Mouse (Mus musculus): Measurements from ENCODE around the gene Ucp1. TPM values are rescaled to one million over a fixed set of nuclear protein-coding genes. Genes with fewer than 3 reads are reported as not detected.

Gene Ucp1
- 0.05 and 0.08 TPM in 2 replicates for polyA plus RNA-seq (2012; rRNA removed)
- not detected in 2 replicates for polyA plus RNA-seq (2014; fragmentation: Nextera tagmentation; extraction: Ambion mirVana)

DNA sequence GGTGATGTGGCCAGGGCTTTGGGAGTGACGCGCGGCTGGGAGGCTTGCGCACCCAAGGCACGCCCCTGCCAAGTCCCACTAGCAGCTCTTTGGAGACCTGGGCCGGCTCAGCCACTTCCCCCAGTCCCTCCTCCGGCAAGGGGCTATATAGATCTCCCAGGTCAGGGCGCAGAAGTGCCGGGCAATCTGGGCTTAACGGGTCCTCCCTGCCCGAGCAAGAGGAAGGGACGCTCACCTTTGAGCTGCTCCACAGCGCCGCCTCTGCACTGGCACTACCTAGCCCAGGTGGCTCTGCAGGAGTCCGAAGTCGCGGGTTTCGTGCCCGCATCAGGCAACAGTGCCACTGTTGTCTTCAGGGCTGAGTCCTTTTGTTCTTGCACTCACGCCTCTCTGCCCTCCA is at the start of gene Ucp1:
Gene Ucp1 (plus strand): TSS at position 177 of the 400 bp plus-strand sequence.
- Histone ChIP-seq H3K27me3 (ENCODE audit: control insufficient read depth, insufficient read depth, low read length) (peaks cover 23% of the 10 kb centered on the region), H3K36me3 (ENCODE audit: control insufficient read depth, insufficient read depth, low read length) (no peaks in the 10 kb centered on the region), H3K27ac (replicated peaks; ENCODE audit: low read depth, low read length) (no peak within 1 kb of the TSS), H3K4me3 (replicated peaks; ENCODE audit: low read length) (peak within 1 kb of the TSS; percentile 26), H3K4me2 (replicated peaks; ENCODE audit: low read depth, low read length, severe bottlenecking) (peak within 1 kb of the TSS; percentile 38), H3K4me1 (ENCODE audit: control insufficient read depth, insufficient read depth, low read length) (no peaks in the 10 kb centered on the region), H3K9me3 (ENCODE audit: control insufficient read depth, low read length) (no peaks in the 10 kb centered on the region), H3K9ac (ENCODE audit: low read depth, low read length, severe bottlenecking) (no peak within 1 kb of the TSS)
- ATAC-seq (ENCODE audit: low FRiP score, low read depth) (no peak), DNase-seq (ENCODE audit: low spot score) (no peak)
- no peak for TF ChIP-seq POLR2A (IDR thresholded peaks at IDR 0.05; ENCODE audit: borderline replicate concordance, extremely low read depth, insufficient read depth, insufficient read length)
- 2% methylated on average over 20 of the region's 20 CpGs for WGBS

DNA sequence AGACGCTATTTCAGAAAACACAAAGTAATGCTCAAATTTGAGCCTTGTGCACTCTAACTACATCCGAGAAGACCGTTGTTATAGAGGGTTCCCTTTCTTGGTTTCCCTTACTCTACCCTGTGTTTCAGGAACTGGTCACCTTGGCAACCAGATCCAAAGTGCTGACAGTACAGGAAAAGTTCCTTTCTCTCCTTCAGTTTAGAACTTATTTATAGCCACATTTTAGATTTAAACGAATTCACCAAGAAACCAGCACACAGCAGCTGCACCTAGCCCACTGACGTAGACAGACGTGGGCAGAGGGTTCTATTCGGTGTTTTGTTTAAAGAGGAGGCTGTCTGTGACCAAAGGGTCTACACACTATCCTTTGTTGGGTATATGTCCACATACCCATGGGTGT is 46.0 kb upstream of the Ucp1 start:
- H3K4me1 ChIP-seq (ENCODE audit: control insufficient read depth, insufficient read depth, low read length), result no peaks in the 10 kb centered on the region
- ATAC-seq (ENCODE audit: low FRiP score, low read depth) (no peak), DNase-seq (ENCODE audit: low spot score) (no peak)
- H3K27me3 ChIP-seq (ENCODE audit: control insufficient read depth, insufficient read depth, low read length), result no peaks in the 10 kb centered on the region
- H3K27ac ChIP-seq (replicated peaks; ENCODE audit: low read depth, low read length), result no peak overlapping the region
- H3K4me3 ChIP-seq (replicated peaks; ENCODE audit: low read length), result no peak overlapping the region
- no peaks in the 10 kb centered on the region for H3K36me3 ChIP-seq (ENCODE audit: control insufficient read depth, insufficient read depth, low read length)
- TF ChIP-seq POLR2A (IDR thresholded peaks at IDR 0.05; ENCODE audit: borderline replicate concordance, extremely low read depth, insufficient read depth, insufficient read length), result no peak
- 88% methylated on average over 7 of the region's 7 CpGs for WGBS
- no peaks in the 10 kb centered on the region for H3K9me3 ChIP-seq (ENCODE audit: control insufficient read depth, low read length)
- no peak overlapping the region for H3K4me2 ChIP-seq (replicated peaks; ENCODE audit: low read depth, low read length, severe bottlenecking)
- no peak overlapping the region for H3K9ac ChIP-seq (ENCODE audit: low read depth, low read length, severe bottlenecking)

DNA sequence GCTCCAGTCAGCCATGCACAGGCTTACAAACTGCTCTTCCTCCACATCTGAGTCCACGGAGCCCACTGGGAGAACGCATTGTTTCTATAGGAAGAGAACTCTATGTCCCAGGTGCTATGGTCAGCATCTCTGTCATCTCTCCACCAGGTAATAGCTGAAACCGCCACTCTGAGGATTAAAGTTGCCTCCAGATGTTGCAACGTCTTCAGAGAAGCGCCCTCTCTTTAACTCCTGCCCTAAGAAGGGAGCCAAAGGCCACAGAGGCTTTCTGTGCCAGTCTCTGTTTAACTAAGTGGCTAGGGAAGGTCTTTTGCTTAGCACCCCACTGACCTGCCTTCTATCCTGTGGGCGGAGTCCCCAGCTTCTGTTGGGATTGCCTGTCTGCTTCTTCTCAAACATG is 39.3 kb upstream of the Ucp1 start:
- Histone ChIP-seq H3K36me3 (ENCODE audit: control insufficient read depth, insufficient read depth, low read length) (no peaks in the 10 kb centered on the region), H3K4me3 (replicated peaks; ENCODE audit: low read length) (no peak overlapping the region), H3K4me1 (ENCODE audit: control insufficient read depth, insufficient read depth, low read length) (no peaks in the 10 kb centered on the region; the same call in 1 of the 2 replicates), H3K27ac (replicated peaks; ENCODE audit: low read depth, low read length) (no peak overlapping the region), H3K9ac (ENCODE audit: low read depth, low read length, severe bottlenecking) (no peak overlapping the region), H3K4me2 (replicated peaks; ENCODE audit: low read depth, low read length, severe bottlenecking) (no peak overlapping the region), H3K27me3 (ENCODE audit: control insufficient read depth, insufficient read depth, low read length) (no peaks in the 10 kb centered on the region), H3K9me3 (ENCODE audit: control insufficient read depth, low read length) (no peaks in the 10 kb centered on the region)
- WGBS, result 80% methylated on average over 6 of the region's 6 CpGs
- ATAC-seq (ENCODE audit: low FRiP score, low read depth) (no peak), DNase-seq (ENCODE audit: low spot score) (no peak)
- TF ChIP-seq POLR2A (IDR thresholded peaks at IDR 0.05; ENCODE audit: borderline replicate concordance, extremely low read depth, insufficient read depth, insufficient read length), result no peak

DNA sequence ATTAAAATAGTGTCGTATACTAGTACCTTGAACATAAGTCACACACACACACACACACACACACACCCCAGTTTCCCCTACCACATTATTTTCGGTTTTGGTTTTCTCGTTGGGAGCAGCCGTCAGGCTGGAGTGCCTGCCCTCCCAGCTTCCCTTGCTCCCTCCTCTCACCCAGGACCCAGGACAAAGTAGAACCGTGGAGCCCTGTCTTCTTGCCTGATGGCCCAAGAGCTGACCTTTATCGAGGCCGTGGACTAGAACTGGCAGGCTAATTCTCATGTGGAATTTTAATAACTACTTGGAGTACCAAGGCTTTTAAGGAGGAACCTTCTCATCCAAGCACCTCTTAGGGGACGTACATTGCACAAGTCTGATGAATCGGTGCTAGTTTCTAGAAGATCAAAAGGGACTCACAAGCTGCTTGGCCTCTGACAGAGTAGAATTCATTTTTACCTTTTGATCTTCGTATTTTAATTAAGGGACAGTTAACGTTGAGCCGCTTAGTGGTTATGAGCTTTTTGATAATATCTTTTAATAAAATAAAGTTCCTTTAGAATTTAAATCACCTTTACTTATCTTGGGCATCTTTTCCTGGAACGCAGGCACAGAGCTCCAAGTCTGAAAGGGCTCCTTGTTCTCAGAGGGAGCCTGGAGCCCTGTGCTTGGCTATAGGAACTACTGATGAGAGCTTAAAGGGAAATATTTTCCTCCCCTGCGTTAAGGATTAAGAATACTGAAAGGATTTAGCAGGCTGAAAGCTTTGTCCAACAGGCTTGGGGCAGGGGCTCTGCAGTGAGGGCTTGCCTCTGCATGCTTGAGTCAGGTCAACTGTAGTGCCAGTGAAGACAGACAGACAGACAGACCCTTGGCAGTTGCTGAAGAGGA is 38.5 kb upstream of the Ucp1 start:
- no peaks in the 10 kb centered on the region for H3K27me3 ChIP-seq (ENCODE audit: control insufficient read depth, insufficient read depth, low read length)
- no peak overlapping the region for H3K27ac ChIP-seq (replicated peaks; ENCODE audit: low read depth, low read length)
- no peak for DNase-seq (ENCODE audit: low spot score)
- TF ChIP-seq POLR2A (IDR thresholded peaks at IDR 0.05; ENCODE audit: borderline replicate concordance, extremely low read depth, insufficient read depth, insufficient read length), result no peak
- H3K4me1 ChIP-seq (ENCODE audit: control insufficient read depth, insufficient read depth, low read length), result no peaks in the 10 kb centered on the region; the same call in 1 of the 2 replicates
- H3K36me3 ChIP-seq (ENCODE audit: control insufficient read depth, insufficient read depth, low read length), result no peaks in the 10 kb centered on the region
- H3K4me2 ChIP-seq (replicated peaks; ENCODE audit: low read depth, low read length, severe bottlenecking), result no peak overlapping the region; the same call in 1 of the 2 replicates
- ATAC-seq (ENCODE audit: low FRiP score, low read depth), result no peak
- H3K4me3 ChIP-seq (replicated peaks; ENCODE audit: low read length), result no peak overlapping the region
- H3K9me3 ChIP-seq (ENCODE audit: control insufficient read depth, low read length), result no peaks in the 10 kb centered on the region
- WGBS, result 50% methylated on average over 14 of the region's 14 CpGs
- no peak overlapping the region for H3K9ac ChIP-seq (ENCODE audit: low read depth, low read length, severe bottlenecking)

DNA sequence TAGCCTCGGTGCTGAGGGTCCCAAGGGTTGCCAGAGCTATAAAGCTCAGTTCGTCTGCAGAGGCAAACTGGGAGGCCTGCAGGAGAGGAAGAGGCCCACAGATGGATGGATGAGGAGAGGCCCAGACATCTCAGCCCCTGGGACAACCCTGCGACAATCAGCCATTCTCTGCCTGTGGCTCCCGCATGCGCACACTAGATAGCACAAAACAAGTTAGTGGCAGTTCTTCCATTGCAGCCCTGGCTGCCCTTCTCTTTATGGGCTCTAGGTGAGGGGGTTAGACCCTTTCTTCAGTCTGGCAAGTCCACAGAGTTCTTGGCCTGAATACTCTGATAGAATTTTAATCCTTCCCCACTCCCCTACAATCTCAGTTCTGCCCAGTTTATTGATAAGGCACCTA is 37.4 kb upstream of the Ucp1 start:
- no peak overlapping the region for H3K4me3 ChIP-seq (replicated peaks; ENCODE audit: low read length)
- DNase-seq (ENCODE audit: low spot score), result no peak
- no peaks in the 10 kb centered on the region for H3K27me3 ChIP-seq (ENCODE audit: control insufficient read depth, insufficient read depth, low read length)
- no peaks in the 10 kb centered on the region for H3K9me3 ChIP-seq (ENCODE audit: control insufficient read depth, low read length)
- no peak overlapping the region for H3K9ac ChIP-seq (ENCODE audit: low read depth, low read length, severe bottlenecking)
- H3K4me1 ChIP-seq (ENCODE audit: control insufficient read depth, insufficient read depth, low read length), result no peaks in the 10 kb centered on the region; the same call in 1 of the 2 replicates
- 78% methylated on average over 5 of the region's 5 CpGs for WGBS
- no peak for TF ChIP-seq POLR2A (IDR thresholded peaks at IDR 0.05; ENCODE audit: borderline replicate concordance, extremely low read depth, insufficient read depth, insufficient read length)
- no peak overlapping the region for H3K4me2 ChIP-seq (replicated peaks; ENCODE audit: low read depth, low read length, severe bottlenecking)
- H3K27ac ChIP-seq (replicated peaks; ENCODE audit: low read depth, low read length), result no peak overlapping the region
- H3K36me3 ChIP-seq (ENCODE audit: control insufficient read depth, insufficient read depth, low read length), result no peaks in the 10 kb centered on the region
- no peak for ATAC-seq (ENCODE audit: low FRiP score, low read depth)

Data from limb, embryonic 14.5 days (tissue).